Mouse (Mus musculus) MEL (cell line): ENCODE measurements at regions not wholly inside any gene's neighbourhood (a gene's known extent, or its start where the extent isn't known, plus 50 kb on each side); places are given as distances from the start of the nearest gene placed in this dataset.
A peak's percentile ranks its signal among the peaks of the same experiment; 100 is the strongest.

Experiments
- DNase-seq: peaks from one replicate; pipeline ENCODE4 v3.0.0; 2011; ENCODE audit warnings: low read depth, low spot score
- H3K27ac ChIP-seq: 2 replicates; pipeline ENCODE4 v1.5.1; 2012; ENCODE audit warnings: low read depth, mild to moderate bottlenecking, control low read depth, low read length, moderate library complexity; ENCODE audit not compliant: control insufficient read depth
- H3K27me3 ChIP-seq, 2 experiments: fragments of 150-350 bp in 1 of 2; sonication (generic) in 1 of 2; 2 replicates each; pipeline ENCODE4 v1.6.1; 2012; ENCODE audit warnings: low read length in 2 of 2, mild to moderate bottlenecking in 2 of 2, improper control_type of control experiment in 1 of 2, moderate library complexity in 1 of 2; ENCODE audit not compliant: insufficient read depth in 2 of 2, control insufficient read depth in 1 of 2
- H3K36me3 ChIP-seq, 2 experiments: 2 replicates each; pipeline ENCODE4 v1.6.1; 2012 to 2014; ENCODE audit warnings: low read length in 2 of 2, improper control_type of control experiment in 1 of 2, inconsistent platforms in 1 of 2, mild to moderate bottlenecking in 1 of 2; ENCODE audit not compliant: insufficient read depth in 2 of 2, control insufficient read depth in 1 of 2
- H3K4me1 ChIP-seq, 2 experiments: fragments of 150-350 bp in 1 of 2; sonication (generic) in 1 of 2; 2 replicates each; pipeline ENCODE4 v1.6.1; 2012; ENCODE audit warnings: low read length in 2 of 2, improper control_type of control experiment in 1 of 2, mild to moderate bottlenecking in 1 of 2; ENCODE audit not compliant: insufficient read depth in 2 of 2, control insufficient read depth in 1 of 2
- H3K4me3 ChIP-seq, 2 experiments: fragments of 150-350 bp in 1 of 2; sonication (generic) in 1 of 2; 2 replicates each; pipeline ENCODE4 v1.5.1; 2012; ENCODE audit warnings: low read depth in 2 of 2, low read length in 2 of 2, mild to moderate bottlenecking in 2 of 2, moderate library complexity in 2 of 2, control low read depth in 1 of 2, improper control_type of control experiment in 1 of 2; ENCODE audit not compliant: control insufficient read depth in 1 of 2, insufficient read depth in 1 of 2
- H3K79me2 ChIP-seq: 2 replicates; pipeline ENCODE4 v1.6.1; 2012; ENCODE audit warnings: mild to moderate bottlenecking, low read length, moderate library complexity; ENCODE audit not compliant: control insufficient read depth, poor library complexity, insufficient read depth
- H3K9ac ChIP-seq: 2 replicates; pipeline ENCODE4 v1.6.1; 2012; ENCODE audit warnings: low read depth, mild to moderate bottlenecking, control low read depth, low read length, moderate library complexity; ENCODE audit not compliant: control insufficient read depth, poor library complexity, severe bottlenecking
- H3K9me3 ChIP-seq: fragments of 150-350 bp; sonication (generic); replicated peaks from 2 replicates; pipeline ENCODE4 v1.6.1; 2012; ENCODE audit warnings: mild to moderate bottlenecking, low read length, improper control_type of control experiment, moderate library complexity; ENCODE audit not compliant: insufficient read depth
- BHLHE40 ChIP-seq: IDR thresholded peaks from 2 replicates; pipeline ENCODE4 v1.6.1; 2012; ENCODE audit warnings: low read depth, mild to moderate bottlenecking, inconsistent platforms, low read length, improper control_type of control experiment, borderline replicate concordance
- CTCF ChIP-seq, 3 experiments: IDR thresholded peaks in 2 of 3; conservative IDR thresholded peaks in 1 of 3; 2 replicates each; pipeline ENCODE4 v1.5.1; 2011 to 2012; ENCODE audit warnings: low read length in 3 of 3, low read depth in 2 of 3, mild to moderate bottlenecking in 2 of 3, improper control_type of control experiment in 1 of 3, inconsistent platforms in 1 of 3, mixed read lengths in 1 of 3, moderate library complexity in 1 of 3; ENCODE audit not compliant: control insufficient read depth in 1 of 3, insufficient read depth in 1 of 3, poor library complexity in 1 of 3, severe bottlenecking in 1 of 3
- E2F4 ChIP-seq: IDR thresholded peaks from 2 replicates; pipeline ENCODE4 v1.6.1; 2011; ENCODE audit warnings: low read depth, low read length, improper control_type of control experiment, borderline replicate concordance
- EP300 ChIP-seq, 2 experiments: IDR thresholded peaks; 2 replicates each; pipeline ENCODE4 v1.6.1; 2011; ENCODE audit warnings: improper control_type of control experiment in 2 of 2, low read length in 2 of 2, low read depth in 1 of 2, mild to moderate bottlenecking in 1 of 2
- ETS1 ChIP-seq: IDR thresholded peaks from 2 replicates; pipeline ENCODE4 v1.6.1; 2012; ENCODE audit warnings: low read depth, mild to moderate bottlenecking, inconsistent platforms, low read length, improper control_type of control experiment, moderate library complexity
- GABPA ChIP-seq: IDR thresholded peaks from 2 replicates; pipeline ENCODE4 v1.6.1; 2012; ENCODE audit warnings: low read depth, mild to moderate bottlenecking, inconsistent platforms, low read length, improper control_type of control experiment, moderate library complexity
- JUND ChIP-seq: IDR thresholded peaks from 2 replicates; pipeline ENCODE4 v1.6.1; 2011; ENCODE audit warnings: low read depth, mild to moderate bottlenecking, improper control_type of control experiment, low read length
- MAZ ChIP-seq: IDR thresholded peaks from 2 replicates; pipeline ENCODE4 v1.6.1; 2012; ENCODE audit warnings: low read depth, mild to moderate bottlenecking, inconsistent platforms, low read length, improper control_type of control experiment
- MEF2A ChIP-seq: IDR thresholded peaks from 2 replicates; pipeline ENCODE4 v1.6.1; 2014; ENCODE audit warnings: low read depth, mild to moderate bottlenecking, inconsistent platforms, low read length, improper control_type of control experiment; ENCODE audit not compliant: poor library complexity, insufficient replicate concordance, severe bottlenecking; ENCODE audit errors: extremely low read depth
- NELFE ChIP-seq: IDR thresholded peaks from 2 replicates; pipeline ENCODE4 v1.6.1; 2011; ENCODE audit warnings: low read depth, low read length, improper control_type of control experiment
- POLR2A ChIP-seq, 2 experiments: IDR thresholded peaks; 2 replicates each; pipeline ENCODE4 v1.6.1; 2011 to 2012; ENCODE audit warnings: low read length in 2 of 2, mild to moderate bottlenecking in 2 of 2, control low read depth in 1 of 2, improper control_type of control experiment in 1 of 2, low read depth in 1 of 2, moderate library complexity in 1 of 2; ENCODE audit not compliant: control insufficient read depth in 1 of 2, insufficient read depth in 1 of 2, poor library complexity in 1 of 2
- POLR2AphosphoS2 ChIP-seq: IDR thresholded peaks from 2 replicates; pipeline ENCODE4 v1.6.1; 2011; ENCODE audit warnings: low read length, improper control_type of control experiment
- POLR2AphosphoS5 ChIP-seq: IDR thresholded peaks from 2 replicates; pipeline ENCODE4 v1.6.1; 2012; ENCODE audit warnings: low read depth, borderline replicate concordance, mild to moderate bottlenecking, inconsistent platforms, low read length, moderate library complexity, mixed read lengths
- RAD21 ChIP-seq: IDR thresholded peaks from 2 replicates; pipeline ENCODE4 v1.6.1; 2011; ENCODE audit warnings: mild to moderate bottlenecking, low read depth, low read length, improper control_type of control experiment
- SIN3A ChIP-seq: IDR thresholded peaks from 2 replicates; pipeline ENCODE4 v1.6.1; 2012; ENCODE audit warnings: low read length, improper control_type of control experiment, inconsistent platforms
- SMC3 ChIP-seq: IDR thresholded peaks from 2 replicates; pipeline ENCODE4 v1.6.1; 2011; ENCODE audit warnings: low read depth, low read length, improper control_type of control experiment
- TAL1 ChIP-seq: IDR thresholded peaks from 2 replicates; pipeline ENCODE4 v1.6.1; 2012; ENCODE audit warnings: mild to moderate bottlenecking, inconsistent platforms, low read length, moderate library complexity, mixed read lengths
- USF1 ChIP-seq: IDR thresholded peaks from 2 replicates; pipeline ENCODE4 v1.6.1; 2014; ENCODE audit warnings: low read depth, mild to moderate bottlenecking, inconsistent platforms, low read length, improper control_type of control experiment, moderate library complexity
- USF2 ChIP-seq, 2 experiments: IDR thresholded peaks; 2 replicates each; pipeline ENCODE4 v1.6.1; 2011 to 2012; ENCODE audit warnings: improper control_type of control experiment in 2 of 2, low read length in 2 of 2, borderline replicate concordance in 1 of 2, inconsistent platforms in 1 of 2, low read depth in 1 of 2, mild to moderate bottlenecking in 1 of 2; ENCODE audit not compliant: insufficient read depth in 1 of 2
- ZC3H11A ChIP-seq: IDR thresholded peaks from 2 replicates; pipeline ENCODE4 v1.6.1; 2012; ENCODE audit warnings: low read depth, mild to moderate bottlenecking, inconsistent platforms, low read length, improper control_type of control experiment
- ZKSCAN1 ChIP-seq: IDR thresholded peaks from 2 replicates; pipeline ENCODE4 v1.6.1; 2012; ENCODE audit warnings: low read depth, mild to moderate bottlenecking, inconsistent platforms, low read length, improper control_type of control experiment, moderate library complexity
- ZMIZ1 ChIP-seq: IDR thresholded peaks from 2 replicates; pipeline ENCODE4 v1.6.1; 2012; ENCODE audit warnings: low read depth, mild to moderate bottlenecking, inconsistent platforms, low read length, improper control_type of control experiment, moderate library complexity
- ZNF384 ChIP-seq: IDR thresholded peaks from 2 replicates; pipeline ENCODE4 v1.6.1; 2012; ENCODE audit warnings: low read depth, mild to moderate bottlenecking, inconsistent platforms, low read length, improper control_type of control experiment

GRCm38 (mm10) chr5:103374162-103374561 is 50.8 kb upstream of the Ptpn13 start:
- DNase-seq, result no peak
- Histone ChIP-seq H3K27ac (no peak overlapping the region), H3K4me3 (no peak overlapping the region), H3K4me1 (peaks cover 0 to 2% of the 10 kb centered on the region in 2 experiments; a peak in 2 of 4 replicates), H3K36me3 (peaks cover 0 to 3% of the 10 kb centered on the region in 2 experiments; a peak in 1 of 4 replicates)
- no peak for TF ChIP-seq ZMIZ1
- no peak for TF ChIP-seq USF2 (IDR thresholded peaks at IDR 0.05; ENCODE audit: borderline replicate concordance in 1 of 2, insufficient read depth in 1 of 2, low read depth in 1 of 2, low read length in 2 of 2)
- TF ChIP-seq ZKSCAN1, result no peak
- TF ChIP-seq POLR2AphosphoS5, result no peak
- no peak for TF ChIP-seq E2F4
- TF ChIP-seq POLR2AphosphoS2, result no peak
- TF ChIP-seq NELFE, result no peak
- TF ChIP-seq SMC3, result no peak
- no peak for TF ChIP-seq TAL1
- no peak for TF ChIP-seq GABPA
- TF ChIP-seq EP300 (IDR thresholded peaks at IDR 0.05; ENCODE audit: low read depth in 1 of 2, low read length in 2 of 2), result no peak
- no peak for TF ChIP-seq ZC3H11A
- TF ChIP-seq BHLHE40, result no peak
- no peak for TF ChIP-seq POLR2A (IDR thresholded peaks at IDR 0.05; ENCODE audit: control insufficient read depth in 1 of 2, insufficient read depth in 1 of 2, low read depth in 1 of 2, low read length in 2 of 2, poor library complexity in 1 of 2)
- no peak for TF ChIP-seq JUND
- TF ChIP-seq MEF2A, result no peak
- TF ChIP-seq SIN3A, result no peak
- TF ChIP-seq ETS1, result no peak
- no peak for TF ChIP-seq MAZ
- TF ChIP-seq ZNF384, result no peak
- TF ChIP-seq, all 39 proteins: peak for 0
- H3K27me3 ChIP-seq, result no peaks in the 10 kb centered on the region
- H3K79me2 ChIP-seq, result no peaks in the 10 kb centered on the region
- no peaks in the 10 kb centered on the region for H3K9me3 ChIP-seq
- H3K9ac ChIP-seq, result no peak overlapping the region

- DNase-seq, result no peak
- peaks cover 0 to 2% of the 10 kb centered on the region in 2 experiments; a peak in 2 of 4 replicates for H3K4me1 ChIP-seq
- TF ChIP-seq TAL1 (no peak), RAD21 (peak; percentile 18), SMC3 (peak; percentile 43), USF1 (no peak), CTCF (IDR thresholded peaks at IDR 0.05 in 2 of 3, conservative IDR thresholded peaks at IDR 0.05 in 1 of 3; ENCODE audit: control insufficient read depth in 1 of 3, insufficient read depth in 1 of 3, low read depth in 2 of 3, low read length in 3 of 3, poor library complexity in 1 of 3, severe bottlenecking in 1 of 3) (peak; percentile 20 to 59 (median 25); a peak in 5 of 6 replicates)
- H3K27ac ChIP-seq, result no peak overlapping the region
- no peaks in the 10 kb centered on the region for H3K9me3 ChIP-seq
- no peak overlapping the region for H3K4me3 ChIP-seq
- peaks cover 0 to 1% of the 10 kb centered on the region in 2 experiments; a peak in 1 of 4 replicates for H3K36me3 ChIP-seq
- H3K9ac ChIP-seq, result no peak overlapping the region
- no peaks in the 10 kb centered on the region for H3K27me3 ChIP-seq
- no peaks in the 10 kb centered on the region for H3K79me2 ChIP-seq
These were observed 51.9 kb upstream of the Ptpn13 start for GRCm38 (mm10) chr5:103373089-103373488.
